Mouse (Mus musculus) layer of hippocampus, adult 9-11 months (tissue): ENCODE measurements around the gene Uba2.
"Not testable (repeated sequence)": the region's sequence is repeated elsewhere in the genome, so short reads cannot be mapped to it uniquely, and the experiment has no call there.

Experiments used
- DNase-seq: peaks from one replicate; pipeline ENCODE4 v3.0.0; 2022

Gene Uba2

GRCm38 (mm10) chr7:34169454-34169853 is at the start of gene Uba2:
Uba2 (minus strand) TSS chr7:34169599.
- no peak for DNase-seq

GRCm38 (mm10) chr7:34218496-34218895 is 49.1 kb upstream of the Uba2 start:
- DNase-seq: no peak

GRCm38 (mm10) chr7:34216474-34216873 is 47.1 kb upstream of the Uba2 start:
- no peak for DNase-seq

- DNase-seq: no peak
Measured at GRCm38 (mm10) chr7:34215481-34215880, 46.1 kb upstream of the Uba2 start.

- DNase-seq: peak; percentile 69
Measured at GRCm38 (mm10) chr7:34214644-34215043, 45.2 kb upstream of the Uba2 start.

GRCm38 (mm10) chr7:34213281-34213680 is 43.9 kb upstream of the Uba2 start:
- DNase-seq: no peak

GRCm38 (mm10) chr7:34208027-34208745 is 38.8 kb upstream of the Uba2 start:
- DNase-seq: no peak

- no peak for DNase-seq
Measured at GRCm38 (mm10) chr7:34206331-34206730, 36.9 kb upstream of the Uba2 start.

- DNase-seq: not testable (repeated sequence)
Measured at GRCm38 (mm10) chr7:34202147-34202546, 32.7 kb upstream of the Uba2 start.

GRCm38 (mm10) chr7:34200829-34201228 is 31.4 kb upstream of the Uba2 start:
- DNase-seq: no peak

GRCm38 (mm10) chr7:34198346-34198745 is 28.9 kb upstream of the Uba2 start:
- no peak for DNase-seq

GRCm38 (mm10) chr7:34196132-34197128 is 27.0 kb upstream of the Uba2 start, which contains the start of gene Pdcd2l:
Pdcd2l (minus strand) TSS chr7:34196661.
- DNase-seq: peak; percentile 92

GRCm38 (mm10) chr7:34195632-34196031 is 26.2 kb upstream of the Uba2 start:
- no peak for DNase-seq

- DNase-seq: no peak
Measured at GRCm38 (mm10) chr7:34192825-34193224, 23.4 kb upstream of the Uba2 start.

GRCm38 (mm10) chr7:34189376-34189989 is 20.1 kb upstream of the Uba2 start:
- no peak for DNase-seq

GRCm38 (mm10) chr7:34183794-34184193 is 14.4 kb upstream of the Uba2 start:
- DNase-seq: no peak

- no peak for DNase-seq
Measured at GRCm38 (mm10) chr7:34183356-34183755, 14.0 kb upstream of the Uba2 start.

- DNase-seq: not testable (repeated sequence)
Measured at GRCm38 (mm10) chr7:34176241-34176640, 6.8 kb upstream of the Uba2 start.

GRCm38 (mm10) chr7:34172251-34172650 is 2.9 kb upstream of the Uba2 start:
- no peak for DNase-seq

- DNase-seq: peak; percentile 89
Measured at GRCm38 (mm10) chr7:34168470-34169251, 738 bp downstream of the Uba2 start.

GRCm38 (mm10) chr7:34167766-34168469 is 1.5 kb downstream of the Uba2 start:
- peak; percentile 15 for DNase-seq

GRCm38 (mm10) chr7:34166850-34167249 is 2.5 kb downstream of the Uba2 start:
- no peak for DNase-seq
